Mouse (Mus musculus): ENCODE results near the gene B3gnt6. TPM values are rescaled to one million over a fixed set of nuclear protein-coding genes. Genes with fewer than 3 reads are reported as not detected.

Gene B3gnt6
- polyA plus RNA-seq, 1 experiment from 2014 or later: not detected

GRCm38 (mm10) chr7:98160041-98160740 is 39.1 kb downstream of the B3gnt6 start:
- H3K4me1 ChIP-seq (replicated peaks): peaks cover 99% of the 10 kb centered on the region
- ATAC-seq (ENCODE audit: insufficient read depth): no peak
- no peaks in the 10 kb centered on the region for H3K9me3 ChIP-seq (replicated peaks)
- no peak overlapping the region for H3K4me3 ChIP-seq (replicated peaks)
- WGBS (ENCODE audit: insufficient replicate concordance): 57% methylated on average over 8 of the region's 8 CpGs
- H3K9ac ChIP-seq: no peak overlapping the region
- peak overlapping the region; percentile 82 for H3K27ac ChIP-seq (replicated peaks)
- peaks cover 41% of the 10 kb centered on the region for H3K36me3 ChIP-seq (replicated peaks)
- no peaks in the 10 kb centered on the region for H3K27me3 ChIP-seq
- no peak overlapping the region for H3K4me2 ChIP-seq

- peak overlapping the region; percentile 82 for H3K27ac ChIP-seq (replicated peaks)
- peaks cover 83% of the 10 kb centered on the region for H3K4me1 ChIP-seq (replicated peaks)
- peak overlapping the region; percentile 47; the same call in 1 of the 2 replicates for H3K9ac ChIP-seq
- 63% methylated on average over 8 of the region's 8 CpGs for WGBS (ENCODE audit: insufficient replicate concordance)
- H3K4me2 ChIP-seq: peak overlapping the region; percentile 56
- H3K27me3 ChIP-seq: no peaks in the 10 kb centered on the region
- no peaks in the 10 kb centered on the region for H3K9me3 ChIP-seq (replicated peaks)
- peaks cover 55% of the 10 kb centered on the region for H3K36me3 ChIP-seq (replicated peaks)
- peak overlapping the region; percentile 39 for H3K4me3 ChIP-seq (replicated peaks)
- peak; percentile 38 for ATAC-seq (ENCODE audit: insufficient read depth)
These were observed 40.8 kb downstream of the B3gnt6 start for GRCm38 (mm10) chr7:98158481-98158880.

- Histone ChIP-seq H3K27ac (replicated peaks) (peak overlapping the region; percentile 82), H3K9me3 (replicated peaks) (no peaks in the 10 kb centered on the region), H3K9ac (peak overlapping the region; percentile 47), H3K27me3 (no peaks in the 10 kb centered on the region), H3K4me3 (replicated peaks) (peak overlapping the region; percentile 39), H3K4me1 (replicated peaks) (peaks cover 77% of the 10 kb centered on the region), H3K4me2 (peak overlapping the region; percentile 56), H3K36me3 (replicated peaks) (peaks cover 59% of the 10 kb centered on the region)
- peak; percentile 72 for ATAC-seq (ENCODE audit: insufficient read depth)
- WGBS (ENCODE audit: insufficient replicate concordance): 40% methylated on average over 5 of the region's 5 CpGs
These were observed 41.5 kb downstream of the B3gnt6 start for GRCm38 (mm10) chr7:98157636-98158332.

- Histone ChIP-seq H3K4me3 (replicated peaks) (no peak overlapping the region), H3K9me3 (replicated peaks) (no peaks in the 10 kb centered on the region), H3K9ac (no peak overlapping the region), H3K27ac (replicated peaks) (peak overlapping the region; percentile 82), H3K4me2 (no peak overlapping the region), H3K4me1 (replicated peaks) (peaks cover 62% of the 10 kb centered on the region), H3K36me3 (replicated peaks) (peaks cover 59% of the 10 kb centered on the region), H3K27me3 (no peaks in the 10 kb centered on the region)
- WGBS (ENCODE audit: insufficient replicate concordance): 33% methylated on average over 3 of the region's 3 CpGs
- ATAC-seq (ENCODE audit: insufficient read depth): no peak; the same call in 1 of the 2 replicates
These were observed 43.0 kb downstream of the B3gnt6 start for GRCm38 (mm10) chr7:98156280-98156665.

GRCm38 (mm10) chr7:98155546-98156279 is 43.6 kb downstream of the B3gnt6 start:
- H3K36me3 ChIP-seq (replicated peaks): peaks cover 54% of the 10 kb centered on the region
- 4% methylated on average over 7 of the region's 8 CpGs for WGBS (ENCODE audit: insufficient replicate concordance)
- H3K9ac ChIP-seq: no peak overlapping the region
- no peaks in the 10 kb centered on the region for H3K27me3 ChIP-seq
- peak; percentile 54 for ATAC-seq (ENCODE audit: insufficient read depth)
- H3K9me3 ChIP-seq (replicated peaks): no peaks in the 10 kb centered on the region
- H3K4me2 ChIP-seq: 0 out of 2 replicates have a peak overlapping the region, but pooled peaks have one; percentile 19
- no peak overlapping the region for H3K4me3 ChIP-seq (replicated peaks)
- H3K4me1 ChIP-seq (replicated peaks): peaks cover 56% of the 10 kb centered on the region
- peak overlapping the region; percentile 82 for H3K27ac ChIP-seq (replicated peaks)

- Histone ChIP-seq H3K4me2 (no peak overlapping the region), H3K9ac (no peak overlapping the region), H3K4me3 (replicated peaks) (no peak overlapping the region), H3K36me3 (replicated peaks) (peaks cover 48% of the 10 kb centered on the region), H3K4me1 (replicated peaks) (peaks cover 42% of the 10 kb centered on the region), H3K9me3 (replicated peaks) (no peaks in the 10 kb centered on the region), H3K27ac (replicated peaks) (no peak overlapping the region), H3K27me3 (no peaks in the 10 kb centered on the region)
- ATAC-seq (ENCODE audit: insufficient read depth): no peak
- 73% methylated on average over 5 of the region's 5 CpGs for WGBS (ENCODE audit: insufficient replicate concordance)
These were observed 45.4 kb downstream of the B3gnt6 start for GRCm38 (mm10) chr7:98153892-98154291.

- H3K9ac ChIP-seq: no peak overlapping the region
- H3K9me3 ChIP-seq (replicated peaks): no peaks in the 10 kb centered on the region
- no peak for ATAC-seq (ENCODE audit: insufficient read depth)
- peaks cover 37% of the 10 kb centered on the region for H3K4me1 ChIP-seq (replicated peaks)
- H3K27ac ChIP-seq (replicated peaks): no peak overlapping the region
- no peak overlapping the region for H3K4me3 ChIP-seq (replicated peaks)
- WGBS (ENCODE audit: insufficient replicate concordance): 41% methylated on average over 3 of the region's 3 CpGs
- H3K4me2 ChIP-seq: no peak overlapping the region
- no peaks in the 10 kb centered on the region for H3K27me3 ChIP-seq
- H3K36me3 ChIP-seq (replicated peaks): peaks cover 50% of the 10 kb centered on the region
These were observed 45.9 kb downstream of the B3gnt6 start for GRCm38 (mm10) chr7:98153345-98153744.

GRCm38 (mm10) chr7:98152400-98152799 is 46.9 kb downstream of the B3gnt6 start:
- Histone ChIP-seq H3K27me3 (no peaks in the 10 kb centered on the region), H3K9me3 (replicated peaks) (no peaks in the 10 kb centered on the region), H3K4me2 (no peak overlapping the region), H3K4me3 (replicated peaks) (no peak overlapping the region), H3K9ac (no peak overlapping the region), H3K27ac (replicated peaks) (no peak overlapping the region), H3K36me3 (replicated peaks) (peaks cover 48% of the 10 kb centered on the region), H3K4me1 (replicated peaks) (peaks cover 33% of the 10 kb centered on the region)
- 74% methylated on average over 8 of the region's 8 CpGs for WGBS (ENCODE audit: insufficient replicate concordance)
- ATAC-seq (ENCODE audit: insufficient read depth): no peak

- no peak overlapping the region for H3K27ac ChIP-seq (replicated peaks)
- peaks cover 58% of the 10 kb centered on the region for H3K36me3 ChIP-seq (replicated peaks)
These were observed 48.8 kb downstream of the B3gnt6 start for GRCm38 (mm10) chr7:98150525-98150924.

GRCm38 (mm10) chr7:98149802-98150201 is 49.5 kb downstream of the B3gnt6 start:
- no peak overlapping the region for H3K9ac ChIP-seq
- H3K27ac ChIP-seq (replicated peaks): no peak overlapping the region
- H3K9me3 ChIP-seq (replicated peaks): no peaks in the 10 kb centered on the region
- no peak; the same call in 1 of the 2 replicates for ATAC-seq (ENCODE audit: insufficient read depth)
- no peak overlapping the region for H3K4me2 ChIP-seq
- 53% methylated on average over 3 of the region's 3 CpGs for WGBS (ENCODE audit: insufficient replicate concordance)
- H3K4me3 ChIP-seq (replicated peaks): no peak overlapping the region
- peaks cover 15% of the 10 kb centered on the region for H3K4me1 ChIP-seq (replicated peaks)
- peaks cover 56% of the 10 kb centered on the region for H3K36me3 ChIP-seq (replicated peaks)
- no peaks in the 10 kb centered on the region for H3K27me3 ChIP-seq

More at GRCm38 (mm10) chr7:98150525-98150924, 48.8 kb downstream of the B3gnt6 start:
- Histone ChIP-seq H3K27me3 (no peaks in the 10 kb centered on the region), H3K9ac (no peak overlapping the region), H3K4me2 (no peak overlapping the region), H3K9me3 (replicated peaks) (no peaks in the 10 kb centered on the region), H3K4me1 (replicated peaks) (peaks cover 17% of the 10 kb centered on the region), H3K4me3 (replicated peaks) (no peak overlapping the region)
- WGBS (ENCODE audit: insufficient replicate concordance): 57% methylated on average over 5 of the region's 5 CpGs
- ATAC-seq (ENCODE audit: insufficient read depth): no peak
